Mouse (Mus musculus) naive thymus-derived CD4-positive, alpha-beta T cell, adult 2 months (primary cell): Measurements from ENCODE around the gene Neurl1b.

Source experiments
- DNase-seq: peaks from one replicate; pipeline ENCODE4 v3.0.0-alpha.2; 2011; ENCODE audit warnings: low read depth

The Neurl1b gene

DNA sequence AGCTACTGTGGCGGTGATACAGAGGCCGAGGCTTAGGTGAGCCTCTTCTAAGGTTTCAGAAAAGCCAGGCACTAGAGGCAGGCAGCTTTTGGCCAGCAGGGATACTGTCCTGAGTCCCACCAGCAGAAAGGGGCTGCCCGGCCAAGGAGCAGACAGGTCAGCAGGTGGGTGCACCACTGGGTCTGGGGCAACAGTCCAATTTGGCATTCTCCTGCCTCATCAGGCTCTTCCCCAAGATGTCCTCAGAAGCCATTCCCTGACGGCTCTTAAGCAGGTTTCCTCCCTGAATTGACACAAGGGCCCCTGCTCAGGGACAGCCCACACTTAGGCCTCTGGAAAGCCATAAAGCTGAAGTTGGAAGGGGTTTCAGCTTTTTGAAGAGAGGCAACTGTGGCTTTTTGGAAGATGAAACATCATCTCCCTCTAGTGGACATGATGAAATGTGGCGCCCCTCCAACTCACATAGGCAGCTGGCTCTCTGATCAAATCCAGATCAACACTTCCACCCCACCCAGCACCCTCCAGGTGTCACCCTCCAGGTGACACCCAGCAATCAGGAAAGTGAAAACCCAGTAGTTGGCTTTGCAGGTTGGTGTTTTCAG, 37.8 kb downstream of the Neurl1b start:
- DNase-seq: peak; percentile 59

DNA sequence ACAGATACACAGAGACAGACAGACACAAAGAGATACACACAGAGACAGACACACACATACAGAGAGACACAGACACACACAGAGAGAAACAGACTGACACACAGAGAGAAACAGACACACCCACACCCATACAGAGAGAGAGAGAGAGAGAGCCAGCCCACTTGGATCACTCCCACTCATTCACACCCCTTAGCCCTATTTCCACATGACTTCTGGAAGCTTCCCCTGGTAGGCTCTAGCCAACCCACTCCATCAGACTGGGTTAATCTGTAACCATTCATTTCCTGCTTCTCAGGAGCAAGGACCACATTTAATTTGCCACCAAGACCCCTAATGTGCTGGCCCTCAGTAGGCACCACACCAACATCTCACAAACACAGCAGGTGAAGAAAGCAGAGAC, 42.9 kb downstream of the Neurl1b start:
- no peak for DNase-seq

DNA sequence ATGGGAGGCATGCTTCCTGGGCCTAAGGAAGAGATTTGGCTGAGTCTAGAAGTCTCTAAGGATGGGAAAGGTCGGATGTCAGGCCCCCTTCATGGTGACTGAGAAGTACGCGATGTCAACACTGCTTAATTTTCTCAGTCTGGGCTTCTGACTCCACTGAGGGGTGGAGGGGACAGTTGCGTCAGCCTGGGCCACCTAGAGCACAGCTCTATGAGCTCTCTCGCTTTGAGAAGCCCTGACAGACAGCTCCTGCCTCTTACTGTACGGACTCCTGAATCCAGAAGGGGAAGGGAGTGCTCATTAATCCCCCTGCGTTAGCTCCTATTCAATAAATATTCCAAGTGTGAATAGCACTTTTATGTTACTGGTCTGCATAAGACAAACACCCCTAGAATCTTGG, 43.4 kb downstream of the Neurl1b start:
- no peak for DNase-seq

DNA sequence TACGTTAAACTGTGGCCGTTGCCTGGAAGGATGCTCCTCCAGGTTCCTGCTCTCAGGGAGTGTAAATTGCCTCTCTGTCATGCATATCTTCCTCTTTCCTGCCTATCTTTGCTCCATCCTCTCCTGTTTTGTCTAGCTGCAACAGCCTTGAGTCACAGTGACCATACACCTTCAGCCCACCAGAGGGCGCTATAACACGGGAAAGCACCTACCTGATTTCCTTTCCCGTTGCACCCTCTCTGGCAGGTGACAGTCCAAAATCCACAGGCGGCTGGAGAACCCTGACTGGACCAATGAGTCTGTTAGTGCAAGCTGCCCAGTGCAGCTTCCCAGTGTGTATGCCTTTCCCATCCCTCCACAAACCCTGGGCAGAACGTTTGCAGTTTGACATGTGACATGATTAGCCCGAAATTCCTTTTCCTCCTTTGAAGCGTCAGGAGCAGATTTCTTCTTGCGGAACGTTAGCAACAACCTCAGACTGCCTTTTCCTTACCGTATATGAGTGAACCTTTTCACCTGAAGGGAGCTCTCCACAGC, 48.1 kb downstream of the Neurl1b start:
- peak; percentile 85 for DNase-seq

DNA sequence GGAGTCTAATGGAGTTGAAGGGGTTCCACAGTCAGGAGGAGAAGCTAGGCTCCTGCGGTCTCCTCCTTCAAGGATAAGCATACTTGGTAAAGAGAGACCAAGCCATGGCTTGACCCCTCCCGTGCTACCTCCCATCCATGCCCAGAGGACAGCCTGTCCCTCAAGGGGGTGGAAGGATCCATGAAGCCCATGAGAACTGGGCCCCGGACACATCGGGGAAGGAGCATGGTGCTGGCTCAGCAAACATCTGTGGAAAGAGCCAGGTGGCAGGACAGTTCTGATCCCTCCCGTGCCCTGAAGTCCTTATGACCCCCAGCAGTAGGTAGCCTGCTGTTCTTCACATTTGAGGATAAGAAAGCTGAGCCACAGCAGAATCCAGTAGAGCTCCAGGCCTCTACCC, 48.8 kb downstream of the Neurl1b start:
- no peak for DNase-seq

DNA sequence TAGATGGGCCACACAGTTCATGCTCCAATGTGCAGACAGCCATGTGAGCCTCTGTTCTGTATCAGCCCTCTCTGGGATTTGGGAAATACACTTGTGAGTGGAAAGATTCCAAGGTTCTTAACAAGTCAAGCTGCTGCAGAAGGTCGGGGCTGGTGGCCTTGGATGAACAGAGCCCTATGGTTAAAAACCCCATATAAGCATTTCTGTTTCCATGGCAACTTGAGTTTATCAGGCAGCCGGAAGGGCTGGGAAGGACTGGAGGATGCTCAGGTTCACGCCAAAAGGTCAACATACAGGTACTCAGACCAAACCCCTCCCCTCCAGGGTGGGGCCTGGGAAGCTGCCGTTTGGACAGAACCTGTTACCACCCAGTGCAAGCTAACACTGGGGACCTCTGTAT, 49.4 kb downstream of the Neurl1b start:
- no peak for DNase-seq

DNA sequence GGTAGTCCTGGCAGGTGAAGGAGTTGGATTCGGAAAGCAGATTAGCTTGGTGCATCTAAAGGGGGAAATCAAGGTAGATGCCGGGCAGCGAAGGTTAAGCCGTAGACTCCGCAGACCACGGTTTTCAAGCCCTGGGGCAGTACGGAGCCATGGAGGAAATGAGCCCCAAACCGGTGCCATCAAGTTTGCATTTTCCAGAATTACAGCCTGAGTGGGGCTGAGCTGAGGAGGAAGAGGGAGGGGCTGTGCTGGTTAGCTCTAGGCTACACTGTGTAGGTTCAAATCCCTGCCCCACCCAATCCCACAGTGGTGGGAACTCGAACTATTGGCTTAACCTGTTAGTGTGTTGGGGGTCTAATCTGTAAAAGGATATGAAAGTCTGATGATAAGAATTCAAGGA, 49.9 kb downstream of the Neurl1b start:
- no peak for DNase-seq

DNA sequence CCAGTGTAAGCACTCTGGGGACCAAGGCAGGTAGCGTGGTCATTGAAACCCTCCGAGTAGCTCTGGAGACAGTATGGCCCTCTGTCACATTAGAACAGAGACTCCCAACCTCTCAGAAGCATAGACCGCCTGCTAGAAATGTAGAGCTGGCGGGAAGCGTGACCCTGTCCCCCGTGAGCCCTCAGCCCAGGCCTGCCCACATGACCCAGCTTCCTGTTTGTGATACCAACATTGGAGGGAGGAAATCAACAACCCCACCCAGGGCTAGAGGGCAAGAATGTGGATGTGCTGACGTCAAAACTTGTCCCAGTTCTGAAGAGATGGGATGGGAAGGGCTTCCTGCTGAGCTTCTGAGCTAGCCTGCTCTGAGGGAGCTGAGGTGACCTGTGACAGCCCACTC, 50.3 kb downstream of the Neurl1b start:
- no peak for DNase-seq

DNA sequence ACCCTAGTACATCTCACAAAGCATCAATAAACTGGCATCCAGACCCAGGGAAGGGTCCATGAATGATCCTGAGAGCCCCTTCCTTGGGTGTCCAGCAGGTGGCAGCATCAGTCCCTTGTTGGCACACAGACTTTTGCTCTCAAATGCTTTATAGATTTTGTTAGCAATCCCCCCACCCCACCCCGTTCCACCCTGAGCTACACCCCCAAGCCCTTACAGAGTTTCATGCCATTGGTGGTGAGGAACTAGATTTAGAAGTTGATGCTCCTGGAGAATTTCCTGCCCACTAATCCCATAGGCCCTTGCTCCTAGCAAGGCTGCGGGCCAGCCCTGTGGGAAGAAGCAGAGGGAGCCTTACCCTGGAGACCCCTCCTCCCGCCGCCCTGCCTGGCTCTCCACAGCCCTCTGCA, 52.1 kb downstream of the Neurl1b start:
- DNase-seq: peak; percentile 86

DNA sequence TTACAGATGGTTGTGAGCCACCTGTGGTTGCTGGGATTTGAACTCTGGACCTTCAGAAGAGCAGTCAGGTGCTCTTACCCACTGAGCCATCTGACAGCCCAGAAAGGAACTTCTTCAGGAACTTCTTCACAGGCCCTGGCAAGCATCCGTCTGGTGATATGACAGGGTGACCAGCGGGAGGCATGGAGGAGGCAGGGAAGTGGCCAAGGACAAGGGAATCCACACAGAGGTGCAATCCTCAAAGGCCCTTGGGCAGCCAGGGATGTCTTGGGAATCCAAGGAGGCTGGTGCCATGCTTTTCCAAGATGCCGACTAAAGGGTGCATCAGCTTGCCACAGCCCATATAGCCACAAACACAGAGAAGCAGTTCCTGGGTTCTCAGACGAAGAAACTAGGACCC, 53.0 kb downstream of the Neurl1b start:
- no peak for DNase-seq

DNA sequence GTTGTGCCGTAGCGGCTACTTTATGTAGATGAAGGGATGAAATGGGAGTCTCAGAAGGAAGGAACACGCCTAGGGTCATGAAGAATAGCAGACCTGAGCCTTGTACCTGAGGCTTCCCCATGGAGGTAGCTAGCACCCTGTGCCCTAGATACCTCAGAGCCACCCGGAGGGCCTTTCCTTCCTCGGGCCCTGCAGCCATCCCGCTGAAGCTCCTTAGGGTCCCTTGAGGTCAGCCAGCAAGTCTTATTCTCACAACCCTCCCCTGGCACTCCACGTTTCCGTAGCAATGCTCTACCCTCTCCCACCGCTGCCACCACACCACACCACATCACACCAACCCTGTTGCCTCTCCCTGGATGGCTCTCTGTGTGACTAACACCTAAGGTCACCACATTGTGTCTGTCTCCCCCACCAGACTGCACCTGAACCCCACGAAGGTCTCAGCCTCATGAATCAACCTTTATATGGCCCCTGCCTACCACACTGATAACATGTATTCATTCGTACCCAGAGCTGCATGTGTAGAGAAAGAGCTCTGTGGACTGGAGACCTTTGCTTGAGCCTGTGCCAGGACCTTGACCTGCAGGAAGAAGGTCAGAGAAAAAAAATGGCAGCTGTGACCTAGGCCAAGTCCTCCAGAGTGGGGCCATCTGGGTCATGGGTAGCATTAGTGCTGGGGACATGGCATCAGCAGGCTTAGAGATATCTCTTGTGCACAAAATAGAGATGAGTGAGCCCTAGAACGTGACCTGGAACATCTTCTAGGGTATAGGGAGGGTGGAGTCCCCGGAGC, 53.7 kb downstream of the Neurl1b start:
- DNase-seq: no peak

DNA sequence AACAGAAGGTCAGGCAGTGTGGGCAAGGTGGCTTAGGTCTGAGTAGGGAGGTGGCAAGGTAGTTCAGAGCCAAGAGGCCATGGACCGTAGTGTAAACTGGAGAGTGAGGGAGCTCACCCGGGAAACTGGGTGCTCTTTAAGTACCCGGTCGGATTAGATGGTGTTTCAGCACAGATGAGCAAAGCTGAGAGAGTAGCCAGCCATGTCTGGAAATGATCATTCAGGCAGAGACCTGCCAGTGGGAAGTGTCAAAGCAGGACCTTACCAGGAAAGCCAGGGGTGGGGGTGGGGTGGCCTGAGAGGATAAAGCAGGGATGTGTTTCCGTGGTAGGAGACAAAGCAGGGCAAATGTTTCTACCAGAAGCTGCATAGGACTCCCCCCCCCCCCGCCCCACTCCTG, 62.2 kb downstream of the Neurl1b start:
- no peak for DNase-seq

DNA sequence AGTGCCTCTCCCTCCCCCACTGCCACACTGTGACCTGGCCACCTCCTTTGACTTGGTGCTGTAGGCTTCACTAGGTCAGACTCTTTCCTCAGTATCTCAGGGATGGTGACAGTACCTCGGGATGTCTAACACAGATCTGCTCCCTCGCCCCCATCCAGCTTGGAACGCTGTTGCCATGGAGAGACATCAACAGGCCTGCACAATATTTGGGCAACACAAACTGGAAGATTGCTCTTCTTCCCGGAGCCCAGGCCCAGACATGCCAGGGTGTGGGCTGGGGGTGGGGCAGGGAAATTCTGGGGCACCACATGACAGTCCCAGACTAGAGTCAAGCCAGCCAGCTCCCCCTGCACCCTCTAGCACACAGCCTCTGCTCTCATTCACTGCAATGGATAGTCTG, 64.0 kb downstream of the Neurl1b start:
- no peak for DNase-seq

DNA sequence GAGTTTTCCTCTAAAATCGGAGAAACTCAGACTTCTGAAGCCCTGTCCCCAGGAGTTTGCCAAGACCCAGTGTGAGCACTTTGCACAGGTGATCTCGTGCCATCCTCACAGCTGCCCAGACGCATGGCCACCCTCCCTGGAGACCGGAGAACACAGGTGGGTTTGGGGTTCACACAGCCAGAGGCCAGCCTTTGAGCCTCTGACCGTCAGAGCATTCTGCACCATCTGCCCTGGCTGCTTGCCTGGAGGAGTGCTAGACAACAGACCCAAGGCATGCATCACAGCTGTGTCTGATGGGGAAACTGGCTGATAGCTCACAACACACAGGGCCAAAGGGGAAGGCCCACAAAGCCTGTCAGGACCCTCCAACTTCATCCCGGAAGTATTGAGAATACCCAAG, 65.0 kb downstream of the Neurl1b start:
- DNase-seq: no peak

DNA sequence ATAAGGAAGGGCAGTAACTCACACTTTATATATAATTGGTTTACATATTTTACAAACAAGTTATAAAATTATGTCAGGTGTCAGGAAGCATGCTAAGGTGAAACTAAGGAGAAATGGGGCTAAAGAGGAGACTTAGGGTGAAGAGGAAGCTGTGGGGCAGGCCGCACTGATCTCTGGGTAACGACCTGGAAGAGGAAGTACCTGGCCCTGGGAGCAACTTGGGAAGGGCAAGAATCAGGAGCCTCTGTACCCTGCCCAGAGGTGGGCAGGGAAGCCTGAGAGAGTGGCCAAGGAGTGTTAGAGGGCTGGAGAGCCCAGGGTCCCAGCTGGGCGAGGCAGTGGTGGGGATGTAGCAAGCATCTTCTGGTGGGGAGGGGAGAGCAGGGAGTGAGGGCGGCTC, 66.3 kb downstream of the Neurl1b start:
- no peak for DNase-seq

DNA sequence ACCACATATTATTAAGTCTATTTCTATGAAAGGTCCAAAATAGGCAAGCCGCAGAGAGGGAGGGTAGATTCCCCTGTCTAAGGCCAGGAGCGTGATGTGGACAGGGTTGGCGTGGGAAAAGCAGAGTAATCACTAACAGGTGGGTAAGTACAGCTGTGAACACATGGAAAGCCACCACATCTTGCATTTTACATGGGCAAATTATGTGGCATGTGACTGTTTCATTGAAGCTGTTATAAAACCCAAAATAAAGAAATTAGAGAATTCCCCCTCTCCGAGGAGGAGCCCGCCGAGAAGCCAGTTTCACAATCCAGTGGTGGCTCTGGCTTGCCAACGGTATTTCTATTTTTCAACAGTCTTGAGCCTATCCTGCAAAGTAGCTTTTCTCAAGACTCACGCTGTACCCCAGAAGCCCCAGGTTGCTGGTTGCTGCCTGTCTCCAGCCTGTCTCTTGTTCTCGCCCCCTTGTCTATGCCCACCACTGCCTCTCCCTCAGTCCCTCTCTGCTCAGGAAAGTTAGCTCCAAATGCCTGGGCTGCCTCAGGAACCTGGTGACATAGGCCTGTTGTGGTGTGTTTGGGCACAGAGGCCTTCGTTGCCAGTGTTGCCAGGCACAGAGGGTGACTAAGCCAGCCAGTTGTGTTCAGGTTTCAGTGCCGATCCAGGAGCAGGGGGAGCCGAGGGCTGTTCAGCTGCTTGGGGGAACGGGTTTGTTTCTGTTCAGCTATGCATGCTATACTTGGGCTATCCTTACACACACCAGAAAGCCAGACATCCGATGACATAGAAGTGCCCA, 70.2 kb downstream of the Neurl1b start:
- DNase-seq: no peak

DNA sequence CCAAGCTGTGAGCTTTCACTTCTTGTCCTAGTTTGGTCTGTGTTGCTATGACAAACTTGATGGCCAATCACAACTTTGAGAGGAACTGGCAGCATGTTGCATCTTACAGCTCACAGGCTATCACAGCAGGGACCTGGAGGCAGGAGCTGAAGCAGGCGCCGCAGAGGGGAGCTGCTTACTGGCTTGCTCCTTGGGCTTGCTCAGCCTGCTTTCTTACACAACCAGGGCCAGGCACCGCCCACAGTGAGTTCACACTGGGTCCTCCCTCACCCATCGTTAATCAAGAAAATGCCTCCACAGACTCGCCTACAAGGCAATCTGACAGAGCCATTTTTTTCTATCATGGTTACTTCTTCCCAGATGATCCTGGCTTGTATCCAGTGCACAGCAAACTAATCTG, 72.6 kb downstream of the Neurl1b start:
- no peak for DNase-seq

DNA sequence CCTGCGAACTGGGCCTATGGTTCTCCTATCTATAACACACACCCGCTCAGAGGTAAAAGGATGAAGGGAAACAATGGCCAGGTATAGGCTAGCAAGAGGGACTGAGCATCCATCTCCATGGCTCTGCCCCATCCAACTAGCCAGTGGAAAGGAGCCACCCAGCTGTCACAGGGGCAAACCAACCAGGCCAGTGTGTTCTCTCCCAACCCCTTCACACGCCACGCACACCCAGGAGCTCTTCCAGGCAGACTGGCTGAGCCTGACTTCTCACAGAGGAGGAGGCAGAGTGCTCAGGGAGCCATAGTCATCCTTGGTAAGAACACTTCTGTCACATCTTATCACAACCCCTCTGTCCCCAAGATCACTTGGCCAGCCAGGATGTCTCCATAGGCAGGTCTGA, 73.3 kb downstream of the Neurl1b start:
- no peak for DNase-seq

DNA sequence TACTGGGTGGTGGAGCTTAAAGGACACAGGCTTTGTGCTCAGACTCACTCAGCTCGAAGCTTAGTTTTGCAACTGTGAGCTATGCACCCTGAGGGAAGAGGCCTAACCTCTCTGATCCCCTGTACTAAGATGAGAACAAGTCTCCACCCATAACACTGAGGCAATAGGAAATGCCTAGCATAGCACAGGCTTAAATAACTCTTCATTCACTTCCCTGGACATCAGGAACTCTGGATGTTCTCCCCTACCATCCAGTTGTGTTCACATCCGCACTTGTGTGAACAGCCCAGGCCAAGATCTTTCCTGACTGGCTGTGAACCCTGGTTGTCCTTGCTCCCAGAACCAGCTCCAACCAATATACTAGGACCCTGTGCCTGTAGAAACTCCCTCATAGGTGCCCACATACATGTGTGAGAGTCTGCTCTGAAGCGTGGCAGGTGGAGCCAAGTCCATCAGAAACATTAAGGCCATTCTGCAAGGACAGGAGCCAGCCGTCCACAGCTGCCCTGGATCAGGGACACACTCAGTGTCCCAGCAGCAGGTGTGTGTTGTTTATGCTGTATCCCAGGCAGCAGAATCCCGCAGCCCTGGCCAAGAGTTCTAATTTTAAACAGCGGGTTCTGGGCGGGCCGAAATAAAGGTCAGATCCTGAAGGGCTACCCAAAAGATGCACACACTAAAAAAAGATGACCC, 74.2 kb downstream of the Neurl1b start:
- DNase-seq: no peak

DNA sequence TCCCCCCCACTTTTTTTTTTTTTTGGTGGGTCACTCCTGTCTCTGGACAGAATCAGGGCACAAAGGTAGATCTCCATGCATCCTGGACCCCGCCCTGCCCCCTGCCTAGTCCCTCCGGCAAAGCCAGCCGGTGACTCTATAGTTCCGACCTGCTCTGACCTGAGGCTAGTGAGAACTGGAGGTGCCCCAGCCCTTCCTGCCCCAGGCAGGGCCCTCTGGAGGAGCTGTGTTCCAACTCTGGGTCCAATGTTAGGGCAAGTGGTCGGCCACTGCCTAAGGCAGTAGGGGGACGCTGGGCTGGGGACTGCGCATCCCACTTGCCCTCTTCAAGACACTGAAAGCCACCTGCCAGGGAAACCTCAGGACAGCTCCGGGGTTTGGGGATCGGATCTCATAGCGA, 75.4 kb downstream of the Neurl1b start:
- no peak for DNase-seq

DNA sequence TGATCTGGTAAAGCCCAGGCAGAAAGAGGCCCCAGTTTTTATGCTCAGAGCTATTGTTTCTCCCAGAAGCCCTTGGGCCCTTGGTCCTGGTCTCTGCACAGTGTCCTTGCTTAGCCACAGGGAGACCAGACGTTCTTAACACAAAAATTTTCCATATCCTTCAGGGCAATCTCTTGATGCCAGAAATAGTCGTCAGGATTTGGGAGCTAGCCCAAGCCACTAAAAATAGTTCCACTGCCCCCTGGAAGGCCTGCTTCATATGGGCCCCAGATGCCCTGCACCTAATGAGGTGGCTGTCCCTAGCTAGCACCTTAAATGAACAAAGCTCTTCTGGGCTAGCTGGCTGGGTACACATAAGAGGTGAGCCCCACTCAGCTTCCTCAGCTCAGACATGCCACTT, 76.3 kb downstream of the Neurl1b start:
- DNase-seq: no peak

DNA sequence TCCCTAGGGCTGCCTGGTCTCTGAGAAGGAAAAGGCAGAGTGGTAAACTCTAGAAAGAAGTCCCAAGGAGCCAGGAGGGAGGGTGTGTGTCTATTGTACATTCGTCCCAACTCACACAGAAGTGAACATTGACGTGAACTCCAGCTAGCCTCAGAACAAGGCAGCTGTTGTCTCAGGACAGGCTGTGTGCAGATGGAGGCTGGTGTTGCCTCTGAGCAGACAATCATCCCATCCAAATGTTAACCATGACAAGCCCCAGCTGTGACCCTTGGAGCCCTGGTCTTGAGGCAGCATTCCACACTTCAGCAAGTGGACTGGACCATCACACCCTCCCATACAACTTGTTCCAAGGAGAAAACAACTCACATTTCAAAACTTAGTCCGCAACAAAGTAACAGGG, 77.6 kb downstream of the Neurl1b start:
- DNase-seq: no peak
